Mouse (Mus musculus) adrenal gland, adult 8-10 months (tissue): ENCODE results near the gene E330021D16Rik. TPM values are rescaled to one million over a fixed set of nuclear protein-coding genes. Genes with fewer than 3 reads are reported as not detected.

ENCODE experiments used
- DNase-seq: peaks from one replicate; pipeline ENCODE4 v3.0.0; 2022
- total RNA-seq, 4 experiments: library from RNA; stranded (reverse); gene quantifications; 2 replicates each; pipeline ENCODE4 v1.2.4; 2022

Gene E330021D16Rik
- total RNA-seq, 4 experiments from 2014 or later = not detected

DNA sequence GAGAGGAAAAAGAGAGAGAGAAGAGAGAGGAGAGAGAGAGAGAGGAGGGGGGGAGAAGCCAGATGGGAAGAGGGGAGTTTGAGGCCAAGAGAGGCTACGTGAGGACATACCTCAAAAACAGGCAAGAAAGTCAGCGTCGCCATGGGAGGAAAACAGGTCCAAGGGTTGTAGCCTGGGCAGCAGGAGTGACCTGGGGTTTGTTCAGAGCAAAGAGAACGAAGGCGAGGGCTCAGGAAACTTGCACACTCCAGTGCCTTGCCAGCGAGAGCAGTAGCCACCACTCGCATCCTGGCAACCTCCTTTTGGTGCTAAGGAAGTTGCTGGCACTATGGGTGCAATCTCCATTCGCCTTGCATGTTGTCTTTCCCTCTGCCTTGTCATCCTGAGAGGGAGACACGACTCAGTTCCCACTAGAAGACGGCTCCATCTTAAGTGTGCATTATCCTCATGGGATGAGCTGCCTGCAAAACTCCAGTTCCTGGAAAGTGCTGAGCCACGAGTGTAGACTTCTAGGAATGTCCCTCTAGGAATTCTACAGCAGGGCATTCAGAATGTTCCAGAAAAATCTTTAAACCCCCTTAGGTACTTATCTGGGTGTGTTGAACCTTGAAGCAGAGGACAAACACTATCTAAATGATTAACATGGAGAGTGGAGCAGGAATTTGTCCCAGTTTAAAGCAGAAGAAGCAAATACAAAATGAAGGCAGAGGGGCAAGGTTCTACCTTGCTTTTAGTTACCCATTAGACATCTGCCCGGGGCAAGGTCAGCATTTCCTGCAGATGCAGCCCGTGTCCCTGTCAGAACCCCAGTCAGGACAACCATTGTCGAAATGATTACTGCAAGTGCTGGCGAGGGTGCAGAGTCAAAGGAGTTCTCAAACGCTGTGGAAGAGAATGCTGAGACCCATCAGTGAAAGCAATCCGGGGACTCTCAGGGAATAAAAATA is 3.8 kb upstream of the E330021D16Rik start:
- no peak for DNase-seq

DNA sequence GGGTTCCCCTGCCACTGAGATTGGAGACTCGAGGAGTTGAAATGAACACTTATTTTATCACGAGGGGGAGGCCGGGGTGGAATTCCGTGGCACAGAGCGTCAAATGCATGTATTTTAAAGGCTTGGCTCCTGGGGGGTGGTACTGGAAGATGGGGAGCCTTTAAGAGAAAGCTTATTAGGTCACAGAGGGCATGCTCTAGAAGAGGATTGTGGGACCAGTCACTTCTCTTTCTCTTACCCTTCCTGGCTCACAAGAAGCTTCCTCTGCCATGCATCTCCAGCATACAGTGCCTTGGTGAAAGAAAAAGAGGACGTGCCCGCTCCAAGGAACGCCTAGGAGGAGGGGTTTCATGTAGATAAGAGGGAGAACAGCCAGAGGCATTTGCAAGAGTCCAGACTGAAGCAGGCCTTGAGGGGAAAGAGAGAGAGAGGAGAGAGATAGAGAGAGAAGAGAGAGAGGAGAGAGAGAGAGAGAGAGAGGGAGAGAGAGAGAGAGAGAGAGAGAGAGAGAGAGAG is 3.0 kb upstream of the E330021D16Rik start:
- DNase-seq = no peak

DNA sequence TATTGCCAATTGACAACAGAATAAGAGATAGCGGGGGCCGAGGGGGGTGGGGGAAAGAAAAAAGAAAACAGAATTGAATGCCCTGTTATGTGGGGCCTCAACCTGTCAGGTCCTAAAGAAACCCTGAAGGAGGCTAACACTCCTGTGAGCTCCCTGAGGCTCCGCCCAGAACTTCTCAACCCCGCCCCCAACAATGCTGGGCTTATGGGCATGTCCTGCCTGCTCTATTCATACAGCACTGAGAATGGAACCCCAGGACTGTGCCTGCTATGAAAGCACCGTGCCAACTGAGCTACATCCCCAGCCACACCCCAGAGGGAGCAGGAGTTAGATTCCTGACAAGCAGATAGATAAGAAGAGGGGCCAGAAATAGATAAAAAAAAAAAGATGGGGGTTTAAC is 2.5 kb upstream of the E330021D16Rik start:
- DNase-seq = no peak

- DNase-seq = no peak
These were observed 1.5 kb downstream of the E330021D16Rik start for GRCm38 (mm10) chr6:136413856-136414362.

GRCm38 (mm10) chr6:136407608-136408192 is 7.7 kb downstream of the E330021D16Rik start:
- peak; percentile 12 for DNase-seq

DNA sequence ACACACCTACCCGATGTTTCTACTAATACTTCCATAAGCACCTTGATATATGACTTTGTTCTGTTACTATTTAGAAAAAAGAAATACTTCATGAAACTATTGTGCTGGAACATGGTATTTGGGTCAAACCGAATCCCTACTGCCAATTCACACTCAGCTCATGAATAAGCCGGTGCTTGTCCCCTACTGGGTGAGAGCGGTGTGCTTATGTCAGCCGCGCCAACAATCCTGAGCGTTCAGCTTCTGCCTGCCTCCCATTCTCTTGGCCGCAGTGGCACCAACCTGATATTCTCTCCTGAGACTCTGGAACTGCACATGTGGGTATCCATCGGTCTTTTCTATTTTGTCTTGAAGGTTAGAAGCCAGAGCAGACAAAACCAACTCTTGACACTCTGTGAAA is 18.5 kb downstream of the E330021D16Rik start:
- no peak for DNase-seq

DNA sequence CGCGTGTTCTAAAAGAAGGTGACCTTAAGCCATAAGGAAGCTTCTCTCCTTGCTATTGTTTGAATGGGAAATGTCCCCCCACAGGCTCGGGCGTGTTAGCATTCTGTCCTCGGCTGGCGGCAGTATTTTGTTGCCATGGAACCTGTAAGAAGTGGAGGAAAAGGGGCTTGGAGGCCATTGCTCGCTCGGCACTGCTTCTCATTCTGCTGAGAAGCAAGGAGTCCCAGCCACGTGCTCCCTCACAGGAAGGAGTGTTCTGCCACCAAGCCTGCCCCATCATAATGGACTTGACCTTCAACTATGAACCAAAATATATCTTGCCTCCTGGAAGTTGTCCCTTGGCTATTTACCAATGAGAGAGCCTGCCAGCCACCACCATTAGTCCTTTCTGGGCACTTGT is 25.1 kb downstream of the E330021D16Rik start:
- DNase-seq = no peak

GRCm38 (mm10) chr6:136385287-136385686 is 30.1 kb downstream of the E330021D16Rik start:
- no peak for DNase-seq

- no peak for DNase-seq
These were observed 32.2 kb downstream of the E330021D16Rik start for GRCm38 (mm10) chr6:136383218-136383617.

DNA sequence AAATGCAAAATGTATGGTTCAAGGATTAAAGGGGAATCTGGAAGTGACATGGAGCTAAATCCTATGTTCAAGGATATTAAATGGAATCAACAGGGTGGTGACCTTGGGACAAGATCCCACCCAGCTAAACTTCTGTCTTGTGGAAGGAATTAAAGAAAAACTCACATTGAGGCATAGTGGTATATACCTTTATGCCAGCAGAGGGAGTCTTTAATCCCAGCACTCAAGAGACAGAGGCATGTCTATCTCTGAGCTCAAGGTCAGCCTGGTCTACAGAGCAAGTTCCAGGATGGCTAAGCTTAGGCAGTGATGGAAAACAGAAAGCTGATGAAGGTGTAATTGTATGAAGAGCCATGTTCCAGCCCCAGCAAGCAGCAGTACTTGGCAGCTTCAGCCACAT is 39.3 kb downstream of the E330021D16Rik start:
- no peak for DNase-seq

- DNase-seq = no peak
These were observed 50.8 kb downstream of the E330021D16Rik start for GRCm38 (mm10) chr6:136364430-136365098.

GRCm38 (mm10) chr6:136364008-136364407 is 51.4 kb downstream of the E330021D16Rik start:
- no peak for DNase-seq

GRCm38 (mm10) chr6:136363313-136363712 is 52.1 kb downstream of the E330021D16Rik start:
- no peak for DNase-seq

- DNase-seq = no peak
These were observed 56.9 kb downstream of the E330021D16Rik start for GRCm38 (mm10) chr6:136358471-136358870.

DNA sequence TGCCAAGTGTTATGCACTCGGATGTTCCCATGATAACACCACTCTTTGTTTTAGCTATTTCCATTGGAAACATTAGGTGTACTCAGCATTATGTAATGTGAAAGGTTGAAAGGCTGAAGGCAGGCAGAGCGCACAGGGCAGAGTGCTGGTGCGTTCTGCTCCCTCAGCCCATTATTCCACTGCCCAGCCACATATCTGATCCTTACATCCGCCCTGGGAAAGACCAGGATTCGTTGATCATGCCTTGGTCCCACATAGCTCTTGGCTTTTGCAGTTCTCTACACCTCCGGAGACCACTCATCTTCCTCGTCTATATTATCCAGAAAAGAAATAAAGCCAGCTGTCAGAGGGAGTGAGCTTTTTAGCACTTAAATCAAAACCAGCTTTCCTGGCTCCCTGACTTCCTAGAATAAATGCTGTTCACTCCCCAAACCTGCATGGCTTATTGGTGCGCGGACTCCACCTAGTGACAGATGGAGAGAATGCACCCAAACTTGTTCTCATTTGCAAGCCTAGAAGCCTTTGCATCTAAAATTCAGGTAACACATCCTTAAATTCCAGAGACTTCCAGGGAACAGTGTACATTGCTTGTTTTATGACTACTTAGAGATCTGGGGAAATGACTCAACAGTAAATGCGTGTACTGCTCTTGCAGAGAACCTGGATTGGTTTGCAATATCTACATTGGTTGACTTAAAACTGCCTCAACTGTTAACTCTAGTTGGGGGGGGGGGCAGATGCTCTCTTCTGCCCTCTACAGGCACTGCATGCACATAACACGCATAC is 61.8 kb downstream of the E330021D16Rik start:
- DNase-seq = peak; percentile 37

Other genes with a start within 250 kb of the E330021D16Rik start
- gene Grin2b, start 242.1 kb downstream of the E330021D16Rik start, total RNA-seq = under 1 TPM; 0.24 to 0.86 (median 0.70) TPM
- gene Gm8994, start 88.0 kb downstream of the E330021D16Rik start, total RNA-seq = not detected
- 100 to 1,000 TPM in 2 of 4 experiments, 10 to 100 TPM in 2; 79.2 to 127 (median 99.1) TPM for gene Atf7ip, start 90.6 kb upstream of the E330021D16Rik start, total RNA-seq
- gene Plbd1, start 246.4 kb upstream of the E330021D16Rik start, total RNA-seq = 10 to 100 TPM in 3 of 4 experiments, 1 to 10 TPM in 1; 7.6 to 20.9 (median 15.8) TPM